Mouse (Mus musculus): Measurements from ENCODE around the gene Arhgap9.

The Arhgap9 gene

DNA sequence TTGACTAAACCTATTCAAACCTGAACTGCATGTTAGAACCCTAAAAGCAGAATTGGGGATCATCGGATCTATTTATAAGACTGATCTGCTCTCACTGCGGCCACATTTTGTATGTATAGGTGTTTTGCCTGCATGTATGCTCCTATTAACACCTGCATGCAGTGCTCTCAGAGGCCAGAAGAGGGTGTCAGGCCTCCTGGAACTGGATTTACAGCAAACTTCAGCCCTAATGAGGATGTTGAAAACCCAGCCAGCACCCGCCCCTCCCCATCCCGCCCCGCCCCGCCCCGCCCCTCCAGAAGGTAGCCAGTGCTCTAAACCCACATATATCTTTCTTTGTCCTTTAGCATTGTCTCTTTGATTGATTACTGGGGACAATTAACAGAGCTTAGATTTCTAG lies 2.7 kb downstream of the Arhgap9 start:
- DNase-seq = no peak

DNA sequence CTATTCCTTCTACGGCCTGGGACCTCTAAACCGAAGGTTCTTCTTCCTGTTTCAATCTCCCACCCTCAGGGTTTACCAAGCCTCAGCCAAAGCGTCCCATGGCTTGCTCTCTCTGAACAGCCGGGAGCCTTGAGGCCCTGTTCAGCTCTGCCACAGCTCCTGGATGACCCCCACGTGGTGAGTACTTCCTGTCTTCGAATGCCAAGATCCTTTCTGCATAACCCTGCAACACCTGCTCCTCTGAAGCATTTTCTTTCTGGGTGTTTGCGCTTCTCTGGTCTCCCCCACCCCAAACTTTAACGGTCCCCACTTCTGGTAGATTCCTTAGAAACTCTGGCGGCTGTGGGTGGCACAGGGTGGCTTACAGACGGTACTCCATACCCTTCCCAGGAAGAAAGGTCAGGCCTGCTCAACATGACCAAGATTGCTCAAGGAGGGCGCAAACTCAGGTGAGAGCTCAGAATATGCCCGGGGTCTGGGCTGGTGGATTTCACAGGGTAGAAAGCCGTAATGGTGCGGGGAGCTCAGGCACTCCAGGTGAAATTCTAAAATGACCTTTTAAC lies 3.8 kb downstream of the Arhgap9 start:
- no peak for DNase-seq

DNA sequence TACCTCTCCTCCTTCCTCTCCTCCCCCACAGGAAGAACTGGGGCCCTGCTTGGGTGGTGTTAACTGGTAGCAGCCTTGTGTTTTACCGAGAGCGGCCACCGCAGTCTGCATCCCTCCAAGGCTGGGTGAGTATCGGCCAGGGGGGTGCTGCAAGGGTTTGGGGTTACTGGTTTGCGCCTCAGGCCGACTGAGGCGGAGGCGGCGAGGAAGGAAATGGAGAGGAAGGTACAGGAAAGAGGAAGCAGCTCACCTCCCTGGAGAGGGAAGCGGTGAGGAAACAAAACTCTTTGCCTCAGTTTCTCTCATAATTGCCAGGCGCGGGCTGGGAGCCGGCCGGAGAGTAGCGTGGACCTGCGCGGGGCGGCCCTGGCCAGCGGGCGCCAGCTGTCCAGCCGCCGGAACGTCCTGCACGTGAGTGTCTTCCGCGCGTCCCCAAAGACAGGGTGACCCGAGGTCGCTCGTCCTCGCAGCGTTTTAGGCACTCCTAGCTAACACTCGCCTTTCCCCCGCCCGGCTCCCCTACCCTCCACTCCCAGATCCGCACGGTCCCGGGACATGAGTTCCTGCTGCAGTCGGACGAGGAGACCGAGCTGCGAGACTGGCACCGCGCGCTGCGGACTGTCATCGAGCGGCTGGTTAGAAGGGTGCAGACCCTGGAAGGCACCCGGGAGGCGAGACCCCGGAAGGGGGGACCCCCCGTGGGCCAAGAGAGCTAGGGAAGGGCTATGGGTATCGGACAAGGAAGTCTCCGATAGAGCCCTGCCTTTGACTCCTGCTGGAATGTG lies 4.4 kb downstream of the Arhgap9 start:
- DNase-seq = no peak

DNA sequence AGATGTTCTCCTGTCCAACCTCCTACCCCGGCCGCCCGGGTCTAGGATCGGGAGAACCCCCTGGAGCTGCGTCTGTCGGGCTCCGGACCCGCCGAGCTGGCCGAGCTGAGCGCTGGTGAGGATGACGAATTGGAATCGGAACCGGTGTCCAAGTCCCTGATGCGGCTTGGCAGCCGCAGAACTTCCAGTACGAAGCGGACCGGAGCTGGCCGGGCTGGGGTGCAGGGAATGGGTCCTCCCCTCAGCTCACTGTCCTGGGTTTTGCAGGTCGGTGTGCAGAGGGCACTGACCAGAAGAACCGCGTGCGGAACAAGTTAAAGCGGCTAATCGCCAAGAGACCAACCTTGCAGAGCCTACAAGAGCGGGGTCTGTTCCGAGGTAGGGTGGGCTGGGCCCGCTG lies 5.1 kb downstream of the Arhgap9 start:
- DNase-seq = no peak

DNA sequence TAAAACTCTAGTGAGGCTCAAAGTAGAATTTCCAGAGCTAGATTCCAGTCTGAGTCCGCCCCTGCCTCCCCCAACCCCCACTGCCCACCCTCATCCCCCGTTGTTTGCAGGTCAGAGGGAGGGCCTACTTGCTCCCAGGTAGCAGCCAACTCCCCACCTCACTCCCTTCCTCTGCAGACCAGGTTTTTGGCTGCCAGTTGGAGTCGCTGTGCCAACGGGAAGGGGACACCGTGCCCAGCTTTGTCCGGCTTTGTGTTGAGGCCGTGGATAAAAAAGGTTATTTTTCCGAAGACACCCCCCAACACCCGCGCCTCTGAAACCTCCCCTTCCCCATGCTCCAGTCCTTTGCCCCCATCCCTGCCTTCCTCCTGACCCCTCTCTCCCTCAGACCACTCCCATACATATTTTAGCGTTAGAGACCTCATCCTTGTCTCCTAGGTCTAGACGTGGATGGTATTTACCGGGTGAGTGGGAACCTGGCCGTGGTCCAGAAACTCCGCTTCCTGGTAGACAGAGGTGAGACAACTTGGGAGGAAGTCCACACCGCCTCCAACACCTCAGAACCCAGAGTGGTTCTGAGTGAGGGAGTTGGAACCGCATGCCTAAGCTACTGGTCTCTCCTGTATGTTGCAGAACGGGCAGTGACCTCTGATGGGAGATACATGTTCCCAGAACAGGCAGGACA lies 5.8 kb downstream of the Arhgap9 start:
- DNase-seq = no peak

DNA sequence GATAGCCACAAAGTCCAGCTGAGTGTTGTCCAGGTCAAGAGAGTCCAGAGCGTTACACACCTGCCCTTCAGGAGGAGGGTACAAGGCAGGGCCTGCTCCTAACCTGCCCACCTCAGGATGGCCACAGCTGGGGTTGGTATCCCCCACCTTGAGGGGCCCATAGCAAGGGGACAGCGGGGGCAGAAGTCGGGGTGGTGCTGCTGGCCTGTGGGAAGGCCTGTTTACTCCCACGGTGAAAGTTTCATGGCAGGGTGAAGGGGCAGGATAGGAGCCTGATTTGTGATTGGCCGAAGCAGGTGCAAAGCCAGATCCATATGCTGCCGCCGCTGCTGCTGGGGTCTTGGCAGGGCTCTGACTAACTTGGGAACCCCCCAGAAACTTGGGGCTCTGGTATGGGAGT lies 8.4 kb downstream of the Arhgap9 start:
- DNase-seq = no peak

- DNase-seq = no peak
Measured at GRCm38 (mm10) chr10:127332211-127332874, 10.6 kb downstream of the Arhgap9 start.

DNA sequence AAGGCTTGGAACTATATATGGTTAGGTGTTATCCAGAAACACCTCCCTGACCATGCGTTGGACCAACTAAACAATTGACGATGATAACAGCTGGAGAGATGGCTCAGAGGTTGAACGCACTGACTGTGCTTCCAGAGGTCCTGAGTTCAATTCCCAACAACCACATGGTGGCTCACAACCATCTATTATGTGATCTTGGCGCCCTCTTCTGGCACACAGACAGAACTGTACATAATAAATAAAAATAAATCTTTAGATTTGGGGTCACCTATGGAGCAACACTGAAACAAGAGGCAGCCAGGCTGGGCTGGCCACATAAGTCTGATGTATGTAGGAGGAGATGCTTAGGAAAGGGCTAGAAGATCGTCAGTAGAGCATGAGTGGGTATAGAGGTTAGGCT lies 11.4 kb downstream of the Arhgap9 start:
- DNase-seq = no peak

DNA sequence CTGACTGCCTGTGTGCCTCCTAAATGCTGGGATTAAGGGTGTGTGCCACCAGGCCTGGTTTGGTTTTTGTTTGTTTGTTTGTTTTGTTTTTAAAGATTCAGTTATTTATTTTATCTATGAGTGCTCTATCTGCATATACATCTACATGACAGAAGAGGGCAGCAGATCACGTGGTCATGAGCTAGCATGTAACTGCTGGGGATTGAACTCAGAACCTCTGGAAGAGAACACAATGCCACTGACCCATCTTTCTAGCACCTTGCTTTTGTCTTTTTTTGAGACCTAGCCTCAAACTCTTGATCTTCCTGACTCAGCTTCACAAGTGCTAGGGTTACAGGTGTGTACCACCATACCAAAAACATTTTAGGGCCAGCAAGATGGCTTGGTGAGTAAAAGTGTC lies 13.5 kb downstream of the Arhgap9 start:
- DNase-seq = no peak

DNA sequence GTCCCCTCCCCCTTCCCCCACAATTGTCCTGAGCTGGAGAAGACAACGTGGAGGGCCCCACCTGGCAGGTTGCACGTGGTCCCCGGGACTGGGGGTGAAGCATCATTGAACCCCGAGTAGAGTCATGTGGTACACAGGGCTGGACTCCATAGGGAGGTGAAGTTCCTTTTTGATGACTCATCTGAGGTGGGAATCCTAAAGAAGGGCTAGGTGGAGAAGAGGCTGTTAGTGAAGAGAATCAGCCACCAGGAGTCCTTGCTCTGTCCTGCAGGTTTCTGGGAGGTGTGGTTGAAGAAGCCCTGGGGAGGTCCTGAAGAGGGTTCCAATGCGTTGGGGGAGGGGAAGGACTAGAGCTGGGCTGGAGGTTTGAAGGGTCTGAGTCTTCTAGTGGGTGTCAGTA lies 15.2 kb downstream of the Arhgap9 start:
- no peak for DNase-seq

GRCm38 (mm10) chr10:127337536-127338099 lies 15.9 kb downstream of the Arhgap9 start:
- DNase-seq = no peak

DNA sequence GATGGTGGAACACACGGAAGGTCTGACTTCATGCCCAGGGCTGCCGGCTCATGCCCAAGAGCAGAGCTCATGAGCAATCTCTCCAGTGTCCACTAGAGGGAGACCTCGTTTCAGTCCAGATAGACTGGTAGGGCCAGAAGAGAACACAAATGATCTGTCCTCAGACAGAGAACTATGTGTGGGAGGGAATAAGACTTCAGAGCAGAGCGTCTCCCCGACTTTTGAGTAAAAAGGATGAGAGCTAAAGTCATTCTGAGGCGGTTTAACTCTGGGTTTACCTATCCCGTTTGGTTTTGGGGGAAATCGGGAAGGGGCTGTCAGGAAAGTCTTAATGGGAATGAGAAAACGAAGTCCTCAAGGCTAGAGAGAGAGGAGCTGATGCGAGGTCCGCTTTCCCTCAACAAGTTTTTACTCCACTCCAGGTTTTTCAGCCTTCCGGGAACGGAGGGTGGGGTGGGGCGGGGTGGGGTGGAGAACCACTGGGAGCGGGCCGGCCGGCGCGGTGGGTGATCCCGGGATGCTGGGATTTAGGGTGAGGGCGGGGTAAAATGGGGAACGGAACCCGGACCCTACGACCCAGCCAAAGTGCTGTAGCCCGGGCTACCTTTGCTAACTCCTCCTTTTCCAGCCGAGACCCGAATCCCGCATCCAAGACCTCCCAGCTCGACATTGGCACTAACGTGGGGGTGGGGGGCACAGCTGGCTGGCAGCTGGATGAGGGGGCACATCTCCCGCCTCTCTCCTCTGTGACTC lies 17.3 kb downstream of the Arhgap9 start:
- DNase-seq = peak; percentile 94

DNA sequence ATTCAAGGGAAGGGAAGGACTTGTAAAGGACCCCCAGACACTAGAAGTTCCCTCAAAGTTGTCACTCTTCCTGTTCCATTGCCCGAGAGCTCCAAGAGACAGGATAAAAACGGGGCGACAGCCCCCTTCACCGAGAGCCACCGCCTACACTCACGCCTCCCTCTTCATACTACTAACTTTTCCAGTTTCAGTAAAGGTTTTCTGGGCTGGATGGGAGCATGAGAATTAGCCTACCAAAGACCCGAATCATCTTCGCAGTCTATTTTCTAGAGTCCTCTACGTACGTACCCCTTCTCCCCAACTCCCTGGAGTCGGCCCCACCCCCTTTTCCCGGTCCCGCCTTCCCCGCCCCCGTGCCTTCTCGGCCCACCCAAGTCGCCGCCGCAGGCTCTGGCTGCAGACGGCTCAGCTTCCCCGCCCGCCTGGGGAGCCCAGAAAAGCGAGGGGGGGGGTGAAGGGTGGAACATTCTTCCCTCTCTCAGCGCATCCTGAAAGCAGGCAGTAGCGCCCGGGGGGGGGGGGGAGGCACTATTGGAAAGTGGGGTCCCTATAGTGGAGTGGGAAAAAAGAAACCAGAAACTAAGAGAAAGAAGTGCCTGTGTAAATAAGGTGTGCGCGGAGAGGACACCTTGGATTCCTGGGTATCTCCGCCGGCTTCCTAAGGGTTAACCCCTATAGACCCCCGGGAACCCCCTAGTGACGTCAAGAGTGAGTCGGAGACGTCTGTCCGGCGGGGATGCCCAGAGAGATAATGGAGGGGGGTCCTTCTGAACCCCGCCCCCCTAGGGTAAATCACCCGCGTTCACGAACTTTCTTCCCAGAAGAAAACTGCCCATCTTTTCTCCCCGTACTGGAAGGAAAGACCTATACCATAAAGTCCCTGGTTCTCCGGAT lies 18.2 kb downstream of the Arhgap9 start:
- no peak for DNase-seq

DNA sequence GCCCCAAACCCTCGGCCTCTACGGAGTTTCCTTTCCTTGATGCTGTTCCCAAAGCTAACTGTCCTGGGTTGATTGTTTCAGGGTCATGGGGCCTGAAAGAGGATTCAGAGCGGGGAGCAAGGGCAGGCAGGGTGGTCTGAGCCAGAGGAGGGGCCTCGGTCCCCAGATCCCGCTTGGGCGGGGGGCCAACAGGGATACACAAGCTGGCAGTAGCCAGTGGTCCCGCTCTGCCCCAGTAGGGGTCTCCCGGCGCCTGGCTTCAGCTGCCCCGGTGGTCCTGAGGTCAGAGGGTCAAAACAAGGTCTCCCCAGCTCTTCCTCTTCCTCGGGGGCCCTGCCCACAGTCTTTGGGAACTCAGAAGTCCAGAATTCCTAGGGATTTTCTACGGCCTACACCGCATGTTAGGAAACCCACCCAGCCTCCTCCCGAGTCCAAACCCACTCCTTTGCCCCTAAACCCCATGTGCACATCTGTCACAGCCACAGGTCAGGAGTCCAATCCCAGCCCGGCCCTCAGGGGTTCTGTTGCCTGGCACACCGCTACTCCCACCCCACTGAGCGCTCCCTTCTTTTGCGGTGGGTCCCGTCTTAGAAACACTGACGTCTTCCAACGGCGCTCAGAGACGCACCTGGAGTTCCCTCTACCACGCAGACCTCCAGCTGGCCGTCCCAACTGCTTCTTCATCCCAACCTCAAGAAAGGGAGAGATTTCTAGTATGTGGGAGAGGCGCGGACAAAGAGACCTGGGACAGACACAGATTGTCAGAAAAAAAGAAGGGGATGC lies 19.0 kb downstream of the Arhgap9 start:
- no peak for DNase-seq

GRCm38 (mm10) chr10:127341360-127341690 lies 19.6 kb downstream of the Arhgap9 start:
- no peak for DNase-seq

- DNase-seq = peak; percentile 89
Measured at GRCm38 (mm10) chr10:127341891-127342639, 20.3 kb downstream of the Arhgap9 start, which contains the start of gene Gli1. TSS of gene Gli1 (minus strand) at chr10:127341974.

- no peak for DNase-seq
Measured at GRCm38 (mm10) chr10:127343029-127343428, 21.3 kb downstream of the Arhgap9 start.

DNA sequence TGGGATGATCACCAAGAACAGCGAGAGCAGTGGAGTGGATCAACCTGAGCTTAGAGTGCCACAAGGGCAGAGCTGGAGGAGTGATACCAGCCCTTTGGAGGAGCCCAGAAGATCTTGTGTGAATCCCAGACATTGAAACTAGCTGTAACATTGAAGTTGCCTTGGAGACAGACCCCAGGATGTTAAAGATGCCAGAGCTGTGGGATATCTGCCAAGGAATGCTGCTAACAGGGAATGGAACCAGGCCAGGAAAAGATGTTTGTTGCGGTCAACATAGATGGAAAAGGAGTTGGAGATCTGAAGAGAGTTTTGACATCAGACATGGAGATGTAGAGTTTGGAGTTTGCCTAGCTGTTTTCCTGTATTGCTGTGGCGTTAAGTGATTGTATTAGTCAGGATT lies 24.4 kb downstream of the Arhgap9 start:
- DNase-seq = no peak

DNA sequence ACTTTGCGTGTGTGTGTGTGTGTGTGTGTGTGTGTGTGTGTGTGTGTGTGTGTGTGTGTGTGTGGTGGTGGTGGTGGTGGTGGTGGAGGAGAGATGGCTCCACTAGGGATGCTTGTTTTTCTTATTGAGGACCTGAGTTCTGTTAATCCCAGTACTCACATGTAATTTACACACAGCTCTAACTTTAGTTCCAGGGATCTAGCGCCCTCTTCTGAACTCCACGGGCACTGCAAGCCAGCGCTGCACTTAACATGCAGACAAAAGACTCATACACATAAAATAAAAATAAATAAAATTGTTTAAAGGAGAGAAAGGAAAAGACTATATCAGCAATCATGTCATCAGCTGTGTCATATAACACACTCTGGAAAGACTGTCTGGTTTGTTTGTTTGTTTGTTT lies 27.2 kb downstream of the Arhgap9 start:
- DNase-seq = no peak

DNA sequence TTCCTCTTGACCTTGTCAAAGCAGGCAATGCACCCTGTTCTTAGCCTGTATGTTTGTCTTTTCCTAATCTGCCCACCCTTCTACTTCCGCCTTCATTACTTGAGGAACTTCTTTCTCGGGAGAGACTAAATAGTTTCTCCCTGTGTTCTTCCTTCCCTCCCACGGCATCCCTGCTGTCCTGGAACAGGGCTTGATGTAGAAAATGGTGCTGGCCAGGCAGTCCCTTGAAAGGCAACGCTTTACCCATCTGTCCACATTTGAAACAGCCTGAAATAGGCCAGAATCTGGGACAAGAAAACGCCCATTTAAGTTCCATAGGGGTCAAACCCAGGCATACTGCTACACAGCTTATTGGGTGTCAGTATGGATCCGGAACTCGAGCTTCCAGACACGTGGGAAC lies 28.0 kb downstream of the Arhgap9 start:
- DNase-seq = no peak
